Mouse (Mus musculus) cerebellum, adult 2 months (tissue): Measurements from ENCODE around the gene Ccdc62.

Experiments used
- CTCF ChIP-seq: fragments of 200-500 bp; IDR thresholded peaks from 2 replicates; pipeline ENCODE4 v1.5.1; 2011; ENCODE audit warnings: low read depth, mild to moderate bottlenecking, control low read depth, low read length, moderate library complexity, borderline replicate concordance; ENCODE audit not compliant: insufficient read depth
- POLR2A ChIP-seq: fragments of 200-500 bp; IDR thresholded peaks from 2 replicates; pipeline ENCODE4 v1.6.1; 2011; ENCODE audit warnings: low read length, control low read depth, borderline replicate concordance; ENCODE audit not compliant: insufficient read depth

GRCm38 (mm10) chr5:123997811-123998210 lies 67.3 kb downstream of the Ccdc62 start:
- TF ChIP-seq CTCF (no peak), POLR2A (no peak)
